Mouse (Mus musculus): ENCODE results near the gene Ankrd36.

GRCm38 (mm10) chr11:5573821-5574220 lies 4.3 kb downstream of the Ankrd36 start:
- no peak for TF ChIP-seq CTCF (IDR thresholded peaks at IDR 0.05; ENCODE audit: insufficient read depth, low read length)
- TF ChIP-seq POLR2A (IDR thresholded peaks at IDR 0.05; ENCODE audit: borderline replicate concordance, extremely low read depth, low read depth, low read length), result no peak
